Mouse (Mus musculus) frontal cortex, postnatal 36 days (tissue): ENCODE results near the gene Slc45a2.

Source experiments
- DNase-seq, 2 experiments: peaks; one replicate each; pipeline ENCODE4 v3.0.0; 2022; ENCODE audit warnings: low spot score in 2 of 2

Gene Slc45a2

DNA sequence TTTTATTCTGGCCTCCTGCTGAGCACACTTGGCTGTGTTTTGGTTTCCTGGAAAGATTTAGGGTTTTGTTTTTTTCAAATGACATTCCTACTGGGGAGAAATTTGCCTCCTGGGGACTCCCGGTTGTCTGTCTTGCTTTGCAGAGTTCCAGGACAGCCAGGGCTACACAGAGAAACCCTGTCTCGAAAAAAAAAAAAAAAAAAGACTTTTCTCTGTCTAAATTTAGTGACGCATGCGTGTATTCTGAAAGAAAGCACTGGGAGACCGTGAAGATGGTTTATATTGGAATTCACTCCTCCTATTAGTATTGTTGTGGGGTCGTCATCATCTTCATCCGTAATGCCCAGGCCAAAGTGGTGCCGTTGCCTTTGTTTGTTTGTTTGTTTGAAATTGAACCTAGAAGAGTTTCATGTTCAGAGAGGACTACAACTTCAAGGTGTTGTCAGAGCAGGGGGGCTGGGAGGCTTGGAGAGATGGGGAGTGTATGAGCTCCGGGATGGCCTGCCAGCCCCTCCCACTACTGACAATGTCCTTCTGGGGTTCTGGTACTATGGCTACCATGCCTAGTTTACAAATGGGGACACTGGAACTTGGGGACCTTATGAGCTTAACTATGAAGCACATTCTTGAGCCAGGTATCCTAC lies 65.1 kb downstream of the Slc45a2 start:
- no peak for DNase-seq

DNA sequence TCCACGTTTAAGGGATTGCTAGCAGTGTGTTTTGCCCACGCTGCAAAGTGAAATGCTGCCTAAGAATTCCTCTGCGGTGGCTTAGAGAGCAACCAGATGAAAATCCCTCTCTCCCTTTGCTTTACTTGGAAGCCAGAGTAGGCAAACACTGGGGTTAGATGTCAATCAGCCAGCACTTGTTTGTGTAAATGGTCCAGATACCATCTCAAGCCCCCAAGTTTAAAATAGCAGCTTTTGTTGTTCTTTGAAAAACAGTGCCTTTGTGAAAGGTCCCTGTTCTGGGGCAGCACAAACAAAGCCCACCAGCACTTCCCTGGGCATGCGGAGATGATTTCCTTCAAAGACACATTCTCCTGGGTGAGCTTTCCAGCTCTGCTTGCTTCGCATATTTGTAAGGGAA lies 65.8 kb downstream of the Slc45a2 start:
- no peak for DNase-seq

DNA sequence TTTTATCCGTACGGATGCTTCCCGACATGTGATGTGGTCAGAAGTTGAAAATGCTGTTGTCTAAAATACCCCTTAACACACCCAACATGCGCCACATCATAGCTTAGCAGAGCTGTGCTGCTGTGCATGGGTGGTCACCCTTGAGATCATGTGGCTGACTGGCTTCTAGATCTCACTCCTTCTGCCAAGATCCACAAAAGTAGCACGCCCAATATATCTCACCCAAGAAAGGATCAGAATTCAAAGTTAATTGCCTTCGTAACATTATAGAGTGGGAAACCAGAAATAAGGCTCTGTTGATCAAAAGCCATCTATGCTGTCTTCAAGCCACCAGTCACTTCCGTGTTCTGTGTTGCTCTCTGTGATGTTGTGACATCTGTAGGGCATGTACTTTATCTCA lies 67.4 kb downstream of the Slc45a2 start:
- DNase-seq = no peak

DNA sequence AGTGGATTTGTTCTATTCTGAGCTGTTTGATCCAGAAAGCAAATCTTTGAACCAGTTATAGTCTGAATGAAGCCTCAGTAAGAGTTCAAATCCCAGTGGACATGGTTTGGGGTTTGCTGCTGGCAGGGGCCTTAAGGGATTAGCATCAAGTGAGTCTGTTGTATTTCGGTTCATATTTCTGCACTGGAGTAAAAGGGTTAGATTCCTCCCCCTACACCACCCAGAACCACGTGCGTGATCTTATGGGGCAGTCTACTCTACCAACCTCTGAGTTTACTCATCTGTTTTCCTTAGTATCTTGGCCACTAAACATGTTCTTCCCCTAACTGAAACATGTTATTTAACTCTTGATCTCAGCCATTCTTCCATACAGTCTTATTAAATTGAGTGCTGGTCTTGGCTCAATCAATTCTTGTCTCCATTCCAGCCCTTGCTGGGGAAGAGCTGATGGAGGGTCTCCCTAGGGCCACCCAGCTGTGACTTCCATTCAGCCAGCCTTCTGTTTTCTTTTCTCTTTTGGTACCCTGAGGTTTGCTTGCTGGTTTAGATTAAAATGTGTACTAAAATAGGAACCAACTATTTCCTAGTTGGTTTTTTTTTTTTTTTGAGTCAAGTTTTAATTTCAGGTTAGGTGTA lies 75.3 kb downstream of the Slc45a2 start:
- no peak for DNase-seq
